Mouse (Mus musculus): ENCODE results near the gene Tnfrsf17. TPM values are rescaled to one million over a fixed set of nuclear protein-coding genes. Genes with fewer than 3 reads are reported as not detected.
"Not testable (repeated sequence)": the region's sequence is repeated elsewhere in the genome, so short reads cannot be mapped to it uniquely, and the experiment has no call there.

The Tnfrsf17 gene
- polyA plus RNA-seq, 1 experiment from 2014 or later, result not detected

GRCm38 (mm10) chr16:11331030-11331429 lies 17.4 kb downstream of the Tnfrsf17 start:
- in situ Hi-C loops (cut with MboI; ENCODE audit: low pct_unique_long_range_greater_than_20kb), result no loop called here
- ATAC-seq (no peak), DNase-seq (ENCODE audit: low read depth, low spot score) (no peak)
- no peak for TF ChIP-seq CTCF (IDR thresholded peaks at IDR 0.05)
- ChIA-PET CTCF (interaction anchor here (1.0 to 2.0 kb wide), 5 partner anchors 8 to 36 kb away, joined by 3 to 8 read pairs (median 4); partner anchors contain the start of gene Snx29), POLR2A (interaction anchor here (0.9 kb wide), 1 partner anchor 32 kb away, joined by 3 read pairs; no protein-coding TSS in a partner anchor)
- no peaks in the 10 kb centered on the region for H3K27me3 ChIP-seq

GRCm38 (mm10) chr16:11343292-11343815 lies 29.7 kb downstream of the Tnfrsf17 start:
- ATAC-seq (no peak), DNase-seq (ENCODE audit: low read depth, low spot score) (no peak)
- H3K27me3 ChIP-seq, result no peaks in the 10 kb centered on the region
- ChIA-PET POLR2A (interaction anchor here (1.5 kb wide), 1 partner anchor 22 kb away, joined by 3 read pairs; no protein-coding TSS in a partner anchor), CTCF (interaction anchor here (1.9 kb wide), 1 partner anchor 13 kb away, joined by 8 read pairs; no protein-coding TSS in a partner anchor)
- TF ChIP-seq CTCF (IDR thresholded peaks at IDR 0.05), result no peak
- in situ Hi-C loops (cut with MboI; ENCODE audit: low pct_unique_long_range_greater_than_20kb), result no loop called here

DNA sequence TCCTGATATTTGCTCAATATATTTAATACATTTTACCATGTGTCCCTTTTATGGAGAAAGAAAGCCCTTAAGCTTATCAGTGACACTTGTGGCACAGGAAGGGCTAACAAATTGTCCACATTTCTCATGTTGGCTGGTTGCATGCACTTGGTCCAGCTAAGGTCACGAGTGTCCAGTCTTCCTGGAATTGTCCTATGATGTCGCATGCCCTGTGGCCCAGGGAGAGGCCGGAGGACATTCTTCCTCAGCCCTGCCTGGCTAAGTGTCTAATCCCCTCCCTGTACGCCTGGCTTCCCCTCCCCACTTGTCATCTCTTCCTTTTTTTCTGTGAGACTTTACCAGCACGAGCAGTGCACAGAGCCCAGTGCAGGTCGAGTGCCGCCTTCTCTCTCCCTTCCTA lies 38.3 kb downstream of the Tnfrsf17 start:
- in situ Hi-C loops (cut with MboI; ENCODE audit: low pct_unique_long_range_greater_than_20kb), result no loop called here
- H3K27me3 ChIP-seq, result no peaks in the 10 kb centered on the region
- ChIA-PET POLR2A (no interaction called here), CTCF (no interaction called here)
- no peak for ATAC-seq
- no peak for TF ChIP-seq CTCF (IDR thresholded peaks at IDR 0.05)
- no peak for DNase-seq (ENCODE audit: low read depth, low spot score)

DNA sequence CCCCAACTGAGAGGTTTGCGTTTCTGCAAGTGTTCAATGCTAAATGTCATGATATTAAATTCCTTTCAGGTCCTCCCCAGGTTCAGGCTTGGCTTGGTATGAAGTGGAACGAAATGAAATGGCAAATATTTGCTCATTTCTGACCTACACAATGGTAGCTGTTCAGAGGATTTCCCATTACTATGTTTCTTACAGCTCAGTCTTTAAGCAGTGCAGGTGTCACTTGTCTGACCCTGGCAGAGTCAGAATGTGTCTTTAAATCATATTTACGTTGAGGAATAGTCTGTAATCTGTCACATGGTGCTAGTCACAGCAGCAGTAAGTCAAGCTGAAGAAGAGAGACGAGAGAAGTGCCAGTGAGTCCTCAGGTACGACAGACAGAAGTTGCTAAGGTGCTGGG lies 45.6 kb downstream of the Tnfrsf17 start:
- no peak for ATAC-seq
- in situ Hi-C loops (cut with MboI; ENCODE audit: low pct_unique_long_range_greater_than_20kb), result no loop called here

DNA sequence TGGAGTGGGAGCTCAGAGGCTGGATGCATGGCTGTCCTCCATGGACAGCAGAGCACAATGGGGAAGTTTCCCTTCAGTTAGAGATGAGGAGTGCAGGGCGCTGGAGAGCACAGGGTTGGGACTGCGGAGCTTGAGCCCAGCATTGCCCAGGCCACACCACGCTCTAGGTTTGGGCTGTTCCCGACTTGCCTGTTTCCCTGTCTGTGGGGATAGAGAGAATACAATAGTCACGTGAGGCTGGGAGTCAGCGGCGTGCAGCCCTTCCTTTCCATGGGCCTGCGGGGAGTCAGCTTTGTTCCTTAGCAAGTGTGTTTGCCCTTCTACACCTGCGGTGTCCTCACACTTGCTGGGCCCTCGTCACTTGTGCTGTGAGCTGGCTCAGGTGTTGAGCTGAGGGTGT lies 46.3 kb downstream of the Tnfrsf17 start:
- no peak for ATAC-seq

More for the DNA sequence above, 45.6 kb downstream of the Tnfrsf17 start:
- no peak for DNase-seq (ENCODE audit: low read depth, low spot score)
- CTCF ChIA-PET, result no interaction called here
- POLR2A ChIA-PET, result no interaction called here
- TF ChIP-seq CTCF (IDR thresholded peaks at IDR 0.05), result no peak
- H3K27me3 ChIP-seq, result no peaks in the 10 kb centered on the region

DNA sequence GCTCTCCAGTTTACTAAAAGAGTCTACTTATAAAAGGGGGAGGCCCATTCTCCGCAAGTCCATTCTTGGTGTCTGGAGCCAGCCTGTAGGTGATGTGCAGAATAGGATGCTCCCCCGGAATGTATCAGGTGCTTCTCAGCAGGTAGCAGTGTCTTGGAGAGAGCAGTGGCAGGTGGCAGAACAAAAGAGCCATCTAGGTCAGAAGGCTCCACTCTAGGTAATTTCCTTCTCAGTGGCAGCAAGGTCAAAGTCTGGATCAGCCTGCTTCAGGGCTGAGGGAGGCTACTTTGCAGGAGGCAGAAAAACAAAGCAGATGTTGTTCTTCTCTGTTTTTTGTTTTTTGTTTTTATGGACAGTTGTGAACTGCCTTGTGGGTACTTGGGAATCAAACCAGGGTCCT lies 47.0 kb downstream of the Tnfrsf17 start:
- CTCF ChIA-PET, result not testable (repeated sequence)

More for the DNA sequence above, 46.3 kb downstream of the Tnfrsf17 start:
- H3K27me3 ChIP-seq, result no peaks in the 10 kb centered on the region
- TF ChIP-seq CTCF (IDR thresholded peaks at IDR 0.05), result no peak
- DNase-seq (ENCODE audit: low read depth, low spot score), result no peak
- in situ Hi-C loops (cut with MboI; ENCODE audit: low pct_unique_long_range_greater_than_20kb), result no loop called here
- POLR2A ChIA-PET, result no interaction called here
- CTCF ChIA-PET, result no interaction called here

DNA sequence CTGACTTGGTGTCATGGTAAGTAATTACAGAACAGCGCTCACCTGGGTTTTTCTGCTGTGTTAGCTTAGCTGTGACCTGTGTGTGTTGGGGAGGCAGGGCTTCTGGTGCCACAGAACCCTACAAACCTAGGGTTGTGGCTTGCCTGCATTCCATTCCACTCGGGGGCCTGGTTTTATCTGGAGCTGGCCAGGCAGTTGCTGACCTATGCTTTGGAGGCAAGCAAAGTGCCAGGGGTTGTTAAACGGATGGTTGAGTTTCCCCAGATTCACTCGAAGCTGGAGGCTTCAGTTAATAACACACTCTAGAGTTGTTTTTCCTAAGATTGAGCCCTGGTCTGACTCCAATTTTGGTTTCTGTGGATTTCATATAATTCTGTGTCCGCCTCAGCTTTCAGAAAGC lies 52.0 kb downstream of the Tnfrsf17 start:
- peak; percentile 67 for DNase-seq (ENCODE audit: low read depth, low spot score)
- TF ChIP-seq CTCF (IDR thresholded peaks at IDR 0.05), result no peak

More for the DNA sequence above, 47.0 kb downstream of the Tnfrsf17 start:
- H3K27me3 ChIP-seq; in situ Hi-C loops (cut with MboI; ENCODE audit: low pct_unique_long_range_greater_than_20kb); POLR2A ChIA-PET; ATAC-seq; DNase-seq (ENCODE audit: low read depth, low spot score): not testable (repeated sequence)

DNA sequence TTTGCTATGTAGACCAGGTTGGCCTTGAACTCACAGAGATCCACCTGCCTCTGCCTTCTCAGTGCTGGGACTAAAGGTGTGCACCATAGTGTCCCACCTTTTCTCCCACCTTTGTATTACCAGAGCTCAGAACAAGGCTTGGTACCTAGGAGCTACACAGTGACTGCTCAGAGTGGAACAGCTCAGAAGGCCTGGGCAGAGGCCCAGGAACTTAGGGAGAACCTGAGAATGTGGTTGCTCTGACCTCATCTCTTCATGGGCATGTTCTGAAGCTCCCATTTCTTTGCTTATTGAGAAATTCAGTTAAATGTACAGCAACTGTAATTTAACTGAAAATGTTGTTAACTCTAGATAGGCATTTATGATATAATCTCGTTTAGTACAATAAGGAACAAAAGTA lies 53.2 kb downstream of the Tnfrsf17 start:
- ChIA-PET CTCF (interaction anchor here (1.1 kb wide), 1 partner anchor 35 kb away, joined by 3 read pairs; no protein-coding TSS in a partner anchor), POLR2A (no interaction called here)
- TF ChIP-seq CTCF (IDR thresholded peaks at IDR 0.05), result no peak
- DNase-seq (ENCODE audit: low read depth, low spot score) (no peak), ATAC-seq (no peak)
- in situ Hi-C loops (cut with MboI; ENCODE audit: low pct_unique_long_range_greater_than_20kb), result no loop called here
- no peaks in the 10 kb centered on the region for H3K27me3 ChIP-seq

More for the DNA sequence above, 52.0 kb downstream of the Tnfrsf17 start:
- ChIA-PET POLR2A (interaction anchor here (0.7 to 1.3 kb wide), 3 partner anchors 23 to 43 kb away, joined by 3 to 4 read pairs (median 4); partner anchors contain the start of gene Snx29), CTCF (interaction anchor here (1.1 to 1.4 kb wide), 4 partner anchors 11 to 137 kb away, joined by 3 to 5 read pairs (median 4); no protein-coding TSS in a partner anchor)
- in situ Hi-C loops (cut with MboI; ENCODE audit: low pct_unique_long_range_greater_than_20kb), result no loop called here
- H3K27me3 ChIP-seq, result no peaks in the 10 kb centered on the region
- peak; percentile 48 for ATAC-seq

GRCm38 (mm10) chr16:11368412-11368811 lies 54.8 kb downstream of the Tnfrsf17 start:
- no peak for TF ChIP-seq CTCF (IDR thresholded peaks at IDR 0.05)
- in situ Hi-C loops (cut with MboI; ENCODE audit: low pct_unique_long_range_greater_than_20kb), result no loop called here
- CTCF ChIA-PET, result interaction anchor here (0.9 kb wide), 1 partner anchor 18 kb away, joined by 3 read pairs; no protein-coding TSS in a partner anchor
- no peaks in the 10 kb centered on the region for H3K27me3 ChIP-seq
- no peak for DNase-seq (ENCODE audit: low read depth, low spot score)
- no peak for ATAC-seq
- POLR2A ChIA-PET, result interaction anchor here (1.7 kb wide), 1 partner anchor 46 kb away, joined by 6 read pairs; the partner anchor contains the start of gene Snx29

DNA sequence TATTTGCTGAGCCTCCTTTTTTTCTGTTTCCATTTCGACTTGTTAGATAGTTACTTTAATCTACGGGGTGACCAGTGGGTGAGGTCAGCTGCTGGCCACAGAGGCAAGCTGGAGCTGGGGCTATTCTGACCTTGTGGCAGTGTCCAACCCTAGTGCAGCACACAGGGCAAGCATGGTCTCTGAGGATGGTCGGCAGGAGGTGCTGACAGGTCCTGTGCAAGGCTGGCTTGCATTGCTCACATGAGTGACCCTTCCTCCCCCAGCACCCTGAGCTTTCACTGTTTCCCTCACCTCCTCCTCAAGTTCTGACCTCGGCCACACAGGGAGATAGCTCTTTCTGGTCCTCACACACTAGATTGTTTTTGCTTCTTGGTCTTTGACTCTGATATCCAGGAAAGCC lies 55.5 kb downstream of the Tnfrsf17 start:
- ATAC-seq (no peak), DNase-seq (ENCODE audit: low read depth, low spot score) (no peak)
- in situ Hi-C loops (cut with MboI; ENCODE audit: low pct_unique_long_range_greater_than_20kb), result no loop called here
- no peak for TF ChIP-seq CTCF (IDR thresholded peaks at IDR 0.05)
- ChIA-PET POLR2A (interaction anchor here (0.6 to 1.7 kb wide), 2 partner anchors 46 kb away, joined by 4 to 6 read pairs; partner anchors contain the start of gene Snx29), CTCF (interaction anchor here (0.9 kb wide), 1 partner anchor 18 kb away, joined by 3 read pairs; no protein-coding TSS in a partner anchor)
- H3K27me3 ChIP-seq, result no peaks in the 10 kb centered on the region

DNA sequence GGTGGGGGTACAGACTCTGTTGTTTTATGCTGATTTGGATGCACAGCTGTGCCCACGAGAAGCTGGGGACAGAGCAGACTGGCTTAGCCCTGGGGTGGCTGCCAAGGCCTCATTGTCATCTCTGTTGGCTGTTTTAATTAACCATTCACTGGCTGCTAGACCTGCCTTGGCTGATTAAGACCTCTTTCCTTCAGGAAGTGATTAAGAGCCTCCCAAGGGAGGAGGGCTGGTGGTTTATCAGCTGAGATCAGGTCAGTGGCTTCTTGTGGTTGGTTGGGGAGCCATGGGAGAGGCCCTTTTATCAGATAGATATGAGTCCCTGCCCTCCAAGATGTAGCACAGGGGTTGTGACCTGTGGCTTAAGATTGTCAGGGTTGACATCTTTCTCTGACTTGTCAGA lies 56.0 kb downstream of the Tnfrsf17 start:
- POLR2A ChIA-PET, result interaction anchor here (1.7 kb wide), 1 partner anchor 47 kb away, joined by 6 read pairs; the partner anchor contains the start of gene Snx29
- no peak for TF ChIP-seq CTCF (IDR thresholded peaks at IDR 0.05)
- no peak for DNase-seq (ENCODE audit: low read depth, low spot score)
- no peak for ATAC-seq
- in situ Hi-C loops (cut with MboI; ENCODE audit: low pct_unique_long_range_greater_than_20kb), result no loop called here
- no peaks in the 10 kb centered on the region for H3K27me3 ChIP-seq
- CTCF ChIA-PET, result no interaction called here

Other genes with a start within 250 kb of the Tnfrsf17 start
- gene Litaf, start 247.7 kb upstream of the Tnfrsf17 start, polyA plus RNA-seq (2021), result 344 TPM
- 37.3 TPM for gene Txndc11, start 179.2 kb upstream of the Tnfrsf17 start, polyA plus RNA-seq (2021)
- gene Zc3h7a, start 137.4 kb upstream of the Tnfrsf17 start, polyA plus RNA-seq (2021), result 75.4 TPM
- gene Rsl1d1, start 110.5 kb upstream of the Tnfrsf17 start, polyA plus RNA-seq (2021), result 111 TPM
- gene Gspt1, start 59.5 kb upstream of the Tnfrsf17 start, polyA plus RNA-seq (2021), result 117 TPM
- 11.9 TPM for gene Snx29, start 9.1 kb downstream of the Tnfrsf17 start, polyA plus RNA-seq (2021)

Measured in Patski (cell line).